Mouse (Mus musculus) gastrocnemius, postnatal 10 days (tissue): ENCODE measurements around the gene Lhfpl3. TPM values are rescaled to one million over a fixed set of nuclear protein-coding genes. Genes with fewer than 3 reads are reported as not detected.

Experiments
- microRNA-seq, 2 experiments: library from miRNA; unstranded; fragments of <30 nt; microRNA quantifications; one replicate each; pipeline ENCODE4 v1.2.0; 2021
- total RNA-seq, 2 experiments: library from RNA; stranded (reverse); gene quantifications; 2 replicates each; pipeline ENCODE4 v1.2.3; 2021

Lhfpl3 gene
- total RNA-seq, 2 experiments from 2014 or later: 0.14 TPM; not detected in 1

Small RNA genes lying within 50 kb of the gene (microRNA-seq; reads per million reads assigned to microRNA genes)
- 0 reads per million in 2 experiments for gene Gm28022
- 0 reads per million in 2 experiments for gene Gm44363

Other genes with a start within 250 kb of the Lhfpl3 start
- gene Orc5, start 195.6 kb upstream of the Lhfpl3 start, total RNA-seq: 10 to 100 TPM in 1 of 2 experiments, 1 to 10 TPM in 1; 8.8 to 11.5 TPM